ENCODE assay signal across 15 mouse cellular contexts in genomic region chr2:76992493-76993201, GRCm38 (mm10). TPM values are rescaled to one million over a fixed set of nuclear protein-coding genes. Genes with fewer than 3 reads are reported as not detected.
DNase-seq lines count a peak whose midpoint lies in the region; ATAC-seq lines count a peak whose summit lies in the region.
"Had no signal": no experiment of that assay in that cellular context is flagged by ENCODE, and none has a peak within 500 bp of the region (broad histone marks: within the 10 kb centered on the region; RNA-seq: fewer than 3 reads in every experiment).

No protein-coding gene starts in this region.

- no peaks in the 10 kb centered on the region for H3K4me1 ChIP-seq in forebrain, embryonic 14.5 days (ENCODE audit: control insufficient read depth, insufficient read depth, low read length)
- no peaks in the 10 kb centered on the region for H3K4me1 ChIP-seq in forebrain, embryonic 12.5 days
- no peaks in the 10 kb centered on the region for H3K4me1 ChIP-seq in heart, embryonic 11.5 days (ENCODE audit: control insufficient read depth, insufficient read depth, low read length)
- H3K4me1 ChIP-seq: midbrain, embryonic 13.5 days had no signal

- peak; percentile 58 for DNase-seq in forebrain, embryonic 14.5 days (ENCODE audit: low spot score)
- peak; percentile 15 for DNase-seq in right cerebral cortex, adult 18-20 months
- no peak for DNase-seq in right cerebral cortex, postnatal 4 days
- DNase-seq in layer of hippocampus, adult 9-11 months: peak; percentile 72
- DNase-seq in telencephalon, adult 2 months (ENCODE audit: low read depth, low spot score): peak; percentile 62
- DNase-seq in cerebellum, postnatal 36 days: no peak
- DNase-seq: adrenal gland, postnatal 10 days; cerebellum, postnatal 14 days; gastrocnemius, postnatal 10 days; heart, postnatal 4 days; lung, postnatal 36 days; thymus, adult 2 months had no signal

- no peaks in the 10 kb centered on the region for H3K27me3 ChIP-seq in forebrain, embryonic 14.5 days (replicated peaks; ENCODE audit: control insufficient read depth, insufficient read depth, low read length)
- H3K27me3 ChIP-seq in forebrain, embryonic 12.5 days: no peaks in the 10 kb centered on the region
- no peaks in the 10 kb centered on the region for H3K27me3 ChIP-seq in heart, embryonic 11.5 days (ENCODE audit: control insufficient read depth, insufficient read depth, low read length)
- H3K27me3 ChIP-seq: midbrain, embryonic 13.5 days had no signal

- peak; percentile 74; the same call in 1 of the 2 replicates for ATAC-seq in forebrain, embryonic 14.5 days
- no peak for ATAC-seq in forebrain, embryonic 12.5 days (ENCODE audit: low FRiP score)
- no peak for ATAC-seq in heart, embryonic 11.5 days (replicated peaks; ENCODE audit: insufficient number of reproducible peaks, low FRiP score, low TSS enrichment)
- ATAC-seq: midbrain, embryonic 13.5 days had no signal

- 68% methylated on average over 5 of the region's 5 CpGs for WGBS in forebrain, embryonic 14.5 days
- WGBS in forebrain, embryonic 12.5 days: 80% methylated on average over 5 of the region's 5 CpGs
- WGBS in heart, embryonic 11.5 days (ENCODE audit: insufficient replicate concordance): 86% methylated on average over 5 of the region's 5 CpGs

- H3K9ac ChIP-seq in forebrain, embryonic 14.5 days (ENCODE audit: low read length): no peak overlapping the region
- H3K9ac ChIP-seq in forebrain, embryonic 12.5 days: no peak overlapping the region
- no peak overlapping the region for H3K9ac ChIP-seq in heart, embryonic 11.5 days (ENCODE audit: low read depth, low read length)
- H3K9ac ChIP-seq: midbrain, embryonic 13.5 days had no signal

- no peaks in the 10 kb centered on the region for H3K36me3 ChIP-seq in forebrain, embryonic 14.5 days (ENCODE audit: control insufficient read depth, insufficient read depth, low read length)
- no peaks in the 10 kb centered on the region for H3K36me3 ChIP-seq in forebrain, embryonic 12.5 days (replicated peaks)
- no peaks in the 10 kb centered on the region for H3K36me3 ChIP-seq in heart, embryonic 11.5 days (ENCODE audit: control insufficient read depth, insufficient read depth, low read length)
- H3K36me3 ChIP-seq: midbrain, embryonic 13.5 days had no signal

- H3K27ac ChIP-seq in forebrain, embryonic 14.5 days (ENCODE audit: low read depth, low read length): no peak overlapping the region
- no peak overlapping the region for H3K27ac ChIP-seq in forebrain, embryonic 12.5 days
- H3K27ac ChIP-seq in heart, embryonic 11.5 days (ENCODE audit: low read depth, low read length): no peak overlapping the region
- H3K27ac ChIP-seq: midbrain, embryonic 13.5 days had no signal

- H3K9me3 ChIP-seq in forebrain, embryonic 14.5 days (replicated peaks; ENCODE audit: control insufficient read depth, low read length): no peaks in the 10 kb centered on the region
- no peaks in the 10 kb centered on the region for H3K9me3 ChIP-seq in forebrain, embryonic 12.5 days
- H3K9me3 ChIP-seq in heart, embryonic 11.5 days (replicated peaks; ENCODE audit: control insufficient read depth, low read length): no peaks in the 10 kb centered on the region
- H3K9me3 ChIP-seq: midbrain, embryonic 13.5 days had no signal

- H3K4me2 ChIP-seq in forebrain, embryonic 14.5 days (ENCODE audit: low read length): no peak overlapping the region
- H3K4me2 ChIP-seq in forebrain, embryonic 12.5 days: no peak overlapping the region
- no peak overlapping the region for H3K4me2 ChIP-seq in heart, embryonic 11.5 days
- H3K4me2 ChIP-seq: midbrain, embryonic 13.5 days had no signal

- no peak overlapping the region for H3K4me3 ChIP-seq in forebrain, embryonic 14.5 days (ENCODE audit: low read depth, low read length)
- no peak overlapping the region for H3K4me3 ChIP-seq in forebrain, embryonic 12.5 days (replicated peaks)
- H3K4me3 ChIP-seq in heart, embryonic 11.5 days (ENCODE audit: low read depth, low read length): no peak overlapping the region
- H3K4me3 ChIP-seq: midbrain, embryonic 13.5 days had no signal

RNA-seq across cellular contexts. Expression of gene Ttn, which starts 10.3 kb away (rescaled TPM):
- 0.09 and 0.23 TPM in 2 replicates for polyA plus RNA-seq in forebrain, embryonic 14.5 days (2014; fragmentation: Nextera tagmentation; extraction: Ambion mirVana)
- polyA plus RNA-seq in forebrain, embryonic 12.5 days (2016; fragmentation: Nextera tagmentation; extraction: Ambion mirVana): 0.21 and 1.2 TPM in 2 replicates
- 378 and 608 TPM in 2 replicates for polyA plus RNA-seq in heart, embryonic 11.5 days (2014; fragmentation: Nextera tagmentation; extraction: Ambion mirVana)

Comparison
In these comparisons a context has a peak if more than half of its experiments do, and no peak if none do; other contexts are left out.
1. DNase-seq: peak in forebrain, embryonic 14.5 days (single experiment), right cerebral cortex, adult 18-20 months (single experiment), layer of hippocampus, adult 9-11 months (single experiment) and telencephalon, adult 2 months (single experiment); none in right cerebral cortex, postnatal 4 days (single experiment) and cerebellum, postnatal 36 days (0 of 2).
2. RNA of gene Ttn, which starts 10.3 kb away (polyA plus RNA-seq): 378 to 608 TPM in heart, embryonic 11.5 days; 0.21 to 1.2 TPM in forebrain, embryonic 12.5 days and 0.09 to 0.23 TPM in forebrain, embryonic 14.5 days; every median in the first group is over 100 times any median in the second.